Mouse (Mus musculus): ENCODE data around the gene Atrnl1.
A peak's percentile ranks its signal among the peaks of the same experiment; 100 is the strongest.

Gene Atrnl1

GRCm38 (mm10) chr19:57927566-57928523 lies 317.0 kb downstream of the Atrnl1 start:
- DNase-seq: no peak

- peak; percentile 43 for DNase-seq
These were observed 320.8 kb downstream of the Atrnl1 start for GRCm38 (mm10) chr19:57931626-57932025.

GRCm38 (mm10) chr19:57936865-57937264 lies 326.0 kb downstream of the Atrnl1 start:
- DNase-seq: no peak

- DNase-seq: peak; percentile 48
These were observed 328.3 kb downstream of the Atrnl1 start for GRCm38 (mm10) chr19:57939166-57939565.

- DNase-seq: peak; percentile 79
These were observed 330.7 kb downstream of the Atrnl1 start for GRCm38 (mm10) chr19:57941529-57941928.

GRCm38 (mm10) chr19:57942281-57942680 lies 331.4 kb downstream of the Atrnl1 start:
- DNase-seq: no peak

- DNase-seq: no peak
These were observed 332.5 kb downstream of the Atrnl1 start for GRCm38 (mm10) chr19:57943308-57943707.

GRCm38 (mm10) chr19:57944680-57945079 lies 333.8 kb downstream of the Atrnl1 start:
- no peak for DNase-seq

GRCm38 (mm10) chr19:57945626-57946250 lies 334.9 kb downstream of the Atrnl1 start:
- no peak for DNase-seq

GRCm38 (mm10) chr19:57948489-57948888 lies 337.7 kb downstream of the Atrnl1 start:
- no peak for DNase-seq

- DNase-seq: no peak
These were observed 338.6 kb downstream of the Atrnl1 start for GRCm38 (mm10) chr19:57949260-57949917.

GRCm38 (mm10) chr19:57954131-57954530 lies 343.3 kb downstream of the Atrnl1 start:
- no peak for DNase-seq

- DNase-seq: no peak
These were observed 345.6 kb downstream of the Atrnl1 start for GRCm38 (mm10) chr19:57956459-57956858.

- DNase-seq: no peak
These were observed 346.5 kb downstream of the Atrnl1 start for GRCm38 (mm10) chr19:57957363-57957762.

- no peak for DNase-seq
These were observed 347.3 kb downstream of the Atrnl1 start for GRCm38 (mm10) chr19:57958154-57958553.

- no peak for DNase-seq
These were observed 347.9 kb downstream of the Atrnl1 start for GRCm38 (mm10) chr19:57958726-57959125.

- no peak for DNase-seq
These were observed 350.5 kb downstream of the Atrnl1 start for GRCm38 (mm10) chr19:57961321-57961720.

GRCm38 (mm10) chr19:57961738-57962640 lies 351.2 kb downstream of the Atrnl1 start:
- no peak for DNase-seq

- no peak for DNase-seq
These were observed 353.0 kb downstream of the Atrnl1 start for GRCm38 (mm10) chr19:57963874-57964273.

- peak; percentile 52 for DNase-seq
These were observed 358.9 kb downstream of the Atrnl1 start for GRCm38 (mm10) chr19:57969766-57970165.

GRCm38 (mm10) chr19:57970342-57970895 lies 359.6 kb downstream of the Atrnl1 start:
- no peak for DNase-seq

- no peak for DNase-seq
These were observed 364.4 kb downstream of the Atrnl1 start for GRCm38 (mm10) chr19:57975201-57975600.
